Mouse (Mus musculus) embryo, embryonic 10.5 days (tissue): ENCODE measurements around the gene Tlk1.

Experiments used
- DNase-seq: peaks from one replicate; pipeline ENCODE4 v3.0.0-alpha.2; 2015; ENCODE audit warnings: low spot score

Gene Tlk1

GRCm38 (mm10) chr2:70790246-70790645 is 35.3 kb downstream of the Tlk1 start:
- DNase-seq = no peak

GRCm38 (mm10) chr2:70789331-70789730 is 36.2 kb downstream of the Tlk1 start:
- DNase-seq = no peak

GRCm38 (mm10) chr2:70784447-70784846 is 41.1 kb downstream of the Tlk1 start:
- no peak for DNase-seq

- no peak for DNase-seq
Observed at GRCm38 (mm10) chr2:70783504-70783903, 42.0 kb downstream of the Tlk1 start.

- DNase-seq = peak; percentile 35
Observed at GRCm38 (mm10) chr2:70779634-70780033, 45.9 kb downstream of the Tlk1 start.

GRCm38 (mm10) chr2:70776744-70777143 is 48.8 kb downstream of the Tlk1 start:
- no peak for DNase-seq

GRCm38 (mm10) chr2:70764734-70765133 is 60.8 kb downstream of the Tlk1 start:
- no peak for DNase-seq

- DNase-seq = no peak
Observed at GRCm38 (mm10) chr2:70762741-70763140, 62.8 kb downstream of the Tlk1 start.

GRCm38 (mm10) chr2:70752149-70752548 is 73.4 kb downstream of the Tlk1 start:
- DNase-seq = no peak

GRCm38 (mm10) chr2:70751655-70752054 is 73.9 kb downstream of the Tlk1 start:
- DNase-seq = no peak

- no peak for DNase-seq
Observed at GRCm38 (mm10) chr2:70742588-70742987, 82.9 kb downstream of the Tlk1 start.

GRCm38 (mm10) chr2:70741901-70742300 is 83.6 kb downstream of the Tlk1 start:
- DNase-seq = peak; percentile 8

GRCm38 (mm10) chr2:70736008-70736407 is 89.5 kb downstream of the Tlk1 start:
- no peak for DNase-seq

- DNase-seq = no peak
Observed at GRCm38 (mm10) chr2:70735534-70735933, 90.0 kb downstream of the Tlk1 start.

- DNase-seq = no peak
Observed at GRCm38 (mm10) chr2:70727089-70727488, 98.4 kb downstream of the Tlk1 start.

- no peak for DNase-seq
Observed at GRCm38 (mm10) chr2:70723610-70724243, 101.8 kb downstream of the Tlk1 start.

- DNase-seq = no peak
Observed at GRCm38 (mm10) chr2:70710878-70711277, 114.7 kb downstream of the Tlk1 start.

GRCm38 (mm10) chr2:70710236-70710635 is 115.3 kb downstream of the Tlk1 start:
- DNase-seq = no peak

GRCm38 (mm10) chr2:70708986-70709730 is 116.4 kb downstream of the Tlk1 start:
- DNase-seq = no peak

- DNase-seq = no peak
Observed at GRCm38 (mm10) chr2:70702403-70702802, 123.1 kb downstream of the Tlk1 start.

- DNase-seq = no peak
Observed at GRCm38 (mm10) chr2:70701571-70701970, 124.0 kb downstream of the Tlk1 start.

- no peak for DNase-seq
Observed at GRCm38 (mm10) chr2:70700851-70701250, 124.7 kb downstream of the Tlk1 start.

- no peak for DNase-seq
Observed at GRCm38 (mm10) chr2:70695712-70696111, 129.8 kb downstream of the Tlk1 start.

GRCm38 (mm10) chr2:70690195-70690594 is 135.3 kb downstream of the Tlk1 start:
- DNase-seq = no peak
